Mouse (Mus musculus) liver, embryonic 14.5 days (tissue): ENCODE data around the gene Rdh7.

Experiments used
- CTCF ChIP-seq: IDR thresholded peaks from 2 replicates; pipeline ENCODE4 v1.5.1; 2016; ENCODE audit warnings: antibody characterized with exemption, low read depth, control low read depth
- EP300 ChIP-seq: IDR thresholded peaks from 2 replicates; pipeline ENCODE4 v1.6.1; 2016; ENCODE audit warnings: antibody characterized with exemption, low read depth

DNA sequence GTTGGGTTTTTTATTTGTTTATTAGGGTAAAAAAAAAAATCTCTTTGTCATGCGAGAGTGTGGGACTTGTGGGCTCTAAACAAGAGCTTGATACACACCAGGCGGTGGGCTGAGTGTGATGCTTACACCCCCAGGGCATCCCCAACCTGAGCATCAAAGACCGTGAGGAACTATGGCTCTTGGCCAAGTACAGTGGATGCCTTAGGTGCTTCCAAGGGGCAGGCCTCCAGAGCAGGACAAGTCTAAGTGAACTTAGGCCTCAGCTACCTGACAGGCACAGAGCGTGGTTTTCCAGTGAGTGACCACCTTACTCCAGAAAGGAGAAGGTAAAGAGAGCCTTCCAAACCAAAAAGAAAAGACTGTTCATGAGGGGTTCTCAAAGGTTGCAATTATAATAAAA, 1.6 kb downstream of the Rdh7 start:
- no peak for TF ChIP-seq EP300
- TF ChIP-seq CTCF = no peak
